8 mouse cellular contexts compared by ENCODE assay signal in the genomic region with DNA sequence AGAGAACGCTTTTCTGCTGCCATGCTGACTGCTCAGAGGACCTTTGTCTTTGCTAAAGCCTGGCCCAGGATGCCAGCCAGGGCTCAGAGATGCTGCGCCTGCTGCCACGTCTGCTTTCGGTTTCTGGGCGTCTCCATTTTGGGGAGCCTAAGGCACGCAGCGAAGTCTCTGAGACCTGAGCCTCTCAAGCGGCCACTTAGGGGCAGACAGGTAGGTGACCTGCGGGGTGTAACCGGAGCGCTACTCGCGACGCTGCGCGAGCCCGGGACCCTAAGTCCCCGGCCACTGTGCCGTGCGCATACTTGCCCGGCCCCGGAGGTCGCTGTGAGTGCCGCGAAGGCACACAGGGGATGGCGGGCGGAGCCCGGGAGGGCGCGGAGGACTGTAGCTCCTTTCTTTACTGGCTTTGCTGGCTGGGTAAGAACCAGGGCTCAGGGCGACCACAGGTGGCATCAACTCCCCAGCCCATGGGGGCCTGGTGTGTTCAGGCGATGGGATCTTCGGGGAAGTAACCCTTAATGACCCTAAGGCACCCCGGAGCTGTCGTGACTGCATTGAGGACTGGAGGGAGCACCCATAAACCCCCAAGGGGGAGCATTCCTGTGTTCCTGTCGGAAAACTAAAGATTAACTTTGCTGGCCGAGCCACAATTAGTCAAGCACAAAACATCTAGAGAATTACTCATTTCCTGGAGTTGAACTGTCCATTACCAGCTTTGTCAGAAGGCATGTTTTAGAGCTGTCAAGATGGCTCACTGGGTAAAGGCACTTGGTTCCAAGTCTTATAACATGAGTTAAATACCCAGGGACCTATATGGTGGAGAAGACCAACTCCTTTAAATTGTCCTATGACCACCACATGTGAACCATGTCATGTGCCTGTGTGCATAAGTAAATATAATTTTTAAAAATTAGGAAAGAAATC. TPM values are rescaled to one million over a fixed set of nuclear protein-coding genes. Genes with fewer than 3 reads are reported as not detected.
A peak's percentile ranks its signal among the peaks of the same experiment; 100 is the strongest.
DNase-seq lines count a peak whose midpoint lies in the region; ATAC-seq and TF ChIP-seq lines count a peak whose summit lies in the region.

No protein-coding gene starts in this region.

- DNase-seq in CH12.LX (ENCODE audit: extremely low read depth): peak; percentile 45
- peak; percentile 37 for DNase-seq in c-Kit-positive CD71-positive TER-119-positive erythroid progenitor cells, embryonic 14.5 days (ENCODE audit: low spot score)
- DNase-seq in heart, postnatal 0 days (ENCODE audit: low spot score): peak; percentile 38
- DNase-seq in kidney, postnatal 4 days: peak; percentile 74 to 82
- peak; percentile 84 for DNase-seq in lung, adult 2 months
- DNase-seq in testis, postnatal 14 days (ENCODE audit: low spot score): peak; percentile 41

- no peaks in the 10 kb centered on the region for H3K27me3 ChIP-seq in CH12.LX (replicated peaks)
- no peaks in the 10 kb centered on the region for H3K27me3 ChIP-seq in forebrain, embryonic 12.5 days
- no peaks in the 10 kb centered on the region for H3K27me3 ChIP-seq in heart, postnatal 0 days (ENCODE audit: control insufficient read depth, insufficient read depth, low read length)
- no peaks in the 10 kb centered on the region for H3K27me3 ChIP-seq in neural tube, embryonic 15.5 days (replicated peaks)

- peak; percentile 70 for TF ChIP-seq POLR2A in CH12.LX (IDR thresholded peaks at IDR 0.05; ENCODE audit: low read depth, low read length)
- peak; percentile 59; the same call in 1 of the 2 replicates for TF ChIP-seq POLR2A in lung, adult 2 months (IDR thresholded peaks at IDR 0.05; ENCODE audit: borderline replicate concordance, extremely low read depth, low read depth, low read length)

- H3K4me1 ChIP-seq in CH12.LX (ENCODE audit: control insufficient read depth in 1 of 2, insufficient read depth in 2 of 2): peaks cover 3% of the 10 kb centered on the region in 2 experiments; a peak in 2 of 4 replicates
- no peaks in the 10 kb centered on the region for H3K4me1 ChIP-seq in forebrain, embryonic 12.5 days
- H3K4me1 ChIP-seq in heart, postnatal 0 days (ENCODE audit: control insufficient read depth, insufficient read depth): no peaks in the 10 kb centered on the region
- H3K4me1 ChIP-seq in lung, adult 2 months (ENCODE audit: control insufficient read depth, insufficient read depth, low read length): peaks cover 5% of the 10 kb centered on the region
- no peaks in the 10 kb centered on the region for H3K4me1 ChIP-seq in neural tube, embryonic 15.5 days

- in situ Hi-C loops in CH12.LX (cut with MboI; ENCODE audit: low pct_ligation_motif_present, low pct_unique_long_range_greater_than_20kb, low sequenced_read_pairs): no loop called here

- TF ChIP-seq CTCF in CH12.LX (conservative IDR thresholded peaks at IDR 0.05 in 1 of 2, IDR thresholded peaks at IDR 0.05 in 1 of 2; ENCODE audit: low read depth in 2 of 2, low read length in 2 of 2): 0 out of 4 replicates have a peak, but pooled peaks of 1 of the 2 experiments have one; percentile 3
- TF ChIP-seq CTCF in heart, postnatal 0 days (IDR thresholded peaks at IDR 0.05; ENCODE audit: low read depth): no peak
- TF ChIP-seq CTCF in lung, adult 2 months (IDR thresholded peaks at IDR 0.05; ENCODE audit: insufficient read depth, low read length): no peak

- H3K9me3 ChIP-seq in CH12.LX (replicated peaks; ENCODE audit: low read length): no peaks in the 10 kb centered on the region
- no peaks in the 10 kb centered on the region for H3K9me3 ChIP-seq in forebrain, embryonic 12.5 days
- H3K9me3 ChIP-seq in heart, postnatal 0 days (replicated peaks; ENCODE audit: control insufficient read depth, low read length): no peaks in the 10 kb centered on the region
- H3K9me3 ChIP-seq in neural tube, embryonic 15.5 days (replicated peaks): no peaks in the 10 kb centered on the region

- peaks cover 4 to 5% of the 10 kb centered on the region in 2 experiments for H3K36me3 ChIP-seq in CH12.LX (replicated peaks in 1 of 2; ENCODE audit: control insufficient read depth in 1 of 2, insufficient read depth in 1 of 2, low read length in 1 of 2)
- H3K36me3 ChIP-seq in forebrain, embryonic 12.5 days (replicated peaks): no peaks in the 10 kb centered on the region
- H3K36me3 ChIP-seq in heart, postnatal 0 days (replicated peaks; ENCODE audit: control insufficient read depth, insufficient read depth, low read length): no peaks in the 10 kb centered on the region
- no peaks in the 10 kb centered on the region for H3K36me3 ChIP-seq in neural tube, embryonic 15.5 days

- 0 out of 2 replicates have a peak, but pooled peaks have one; percentile 12 for TF ChIP-seq EP300 in CH12.LX (IDR thresholded peaks at IDR 0.05; ENCODE audit: low read length)
- no peak for TF ChIP-seq EP300 in heart, postnatal 0 days (IDR thresholded peaks at IDR 0.05; ENCODE audit: low read depth)

- no peaks in the 10 kb centered on the region for H3K79me2 ChIP-seq in CH12.LX (replicated peaks; ENCODE audit: control insufficient read depth, extremely low read depth, insufficient read depth, poor library complexity, severe bottlenecking)

- peak overlapping the region; percentile 70 for H3K9ac ChIP-seq in CH12.LX (ENCODE audit: insufficient read depth, low read depth)
- H3K9ac ChIP-seq in forebrain, embryonic 12.5 days: peak overlapping the region; percentile 71
- H3K9ac ChIP-seq in heart, postnatal 0 days (replicated peaks; ENCODE audit: low read depth, low read length): peak overlapping the region; percentile 67
- peak overlapping the region; percentile 65 for H3K9ac ChIP-seq in neural tube, embryonic 15.5 days (replicated peaks)

- peak overlapping the region; percentile 61 to 67 (median 62) for H3K4me3 ChIP-seq in CH12.LX (replicated peaks in 1 of 3; ENCODE audit: low read depth in 2 of 3, low read length in 2 of 3, poor library complexity in 1 of 3)
- H3K4me3 ChIP-seq in forebrain, embryonic 12.5 days (replicated peaks): peak overlapping the region; percentile 57
- peak overlapping the region; percentile 72 for H3K4me3 ChIP-seq in heart, postnatal 0 days (ENCODE audit: low read depth, low read length)
- peak overlapping the region; percentile 86 for H3K4me3 ChIP-seq in lung, adult 2 months (replicated peaks; ENCODE audit: extremely low read depth, low read depth, low read length)
- peak overlapping the region; percentile 58 for H3K4me3 ChIP-seq in neural tube, embryonic 15.5 days (replicated peaks)

- no peak for TF ChIP-seq RAD21 in CH12.LX (IDR thresholded peaks at IDR 0.05; ENCODE audit: low read depth, low read length)

- peak overlapping the region; percentile 21; the same call in 1 of the 2 replicates for H3K27ac ChIP-seq in CH12.LX (ENCODE audit: insufficient read depth, low read depth)
- no peak overlapping the region for H3K27ac ChIP-seq in forebrain, embryonic 12.5 days
- H3K27ac ChIP-seq in heart, postnatal 0 days (ENCODE audit: low read depth): peak overlapping the region; percentile 46
- H3K27ac ChIP-seq in neural tube, embryonic 15.5 days (replicated peaks): no peak overlapping the region

- 2% methylated on average over 37 of the region's 37 CpGs for WGBS in forebrain, embryonic 12.5 days
- 1% methylated on average over 37 of the region's 37 CpGs for WGBS in heart, postnatal 0 days
- under 1% methylated on average over 37 of the region's 37 CpGs for WGBS in lung, adult 2 months
- under 1% methylated on average over 37 of the region's 37 CpGs for WGBS in neural tube, embryonic 15.5 days

- H3K4me2 ChIP-seq in CH12.LX (ENCODE audit: insufficient read depth, low read depth, poor library complexity, severe bottlenecking): peak overlapping the region; percentile 7
- peak overlapping the region; percentile 77 for H3K4me2 ChIP-seq in forebrain, embryonic 12.5 days
- H3K4me2 ChIP-seq in heart, postnatal 0 days (ENCODE audit: low read depth, low read length): peak overlapping the region; percentile 86
- H3K4me2 ChIP-seq in neural tube, embryonic 15.5 days: peak overlapping the region; percentile 78

- dilution Hi-C loops in CH12.LX (cut with MboI; ENCODE audit: extremely low pct_ligation_motif_present, extremely low pct_unique_long_range_greater_than_20kb, low sequenced_read_pairs): no loop called here

- ATAC-seq in forebrain, embryonic 12.5 days (ENCODE audit: low FRiP score): peak; percentile 79
- peak; percentile 63 for ATAC-seq in heart, postnatal 0 days (ENCODE audit: insufficient read depth, low read depth)
- peak; percentile 88 for ATAC-seq in neural tube, embryonic 15.5 days (ENCODE audit: low FRiP score)

TF ChIP-seq in CH12.LX, 34 proteins besides CTCF, POLR2A, EP300 and RAD21 (continues in another document):
- TF ChIP-seq TCF12 (IDR thresholded peaks at IDR 0.05; ENCODE audit: low read depth, low read length): peak; percentile 31; the same call in 1 of the 2 replicates
- no peak for TF ChIP-seq ZKSCAN1 (IDR thresholded peaks at IDR 0.05; ENCODE audit: borderline replicate concordance, low read depth, low read length)
- TF ChIP-seq ELF1 (IDR thresholded peaks at IDR 0.05; ENCODE audit: low read depth, low read length): 0 out of 2 replicates have a peak, but pooled peaks have one; percentile 9
- TF ChIP-seq RCOR1 (conservative IDR thresholded peaks at IDR 0.05; ENCODE audit: low read depth, low read length): no peak
- TF ChIP-seq IRF4 (IDR thresholded peaks at IDR 0.05; ENCODE audit: low read depth, low read length): peak; percentile 21; the same call in 1 of the 2 replicates
- no peak for TF ChIP-seq POLR2AphosphoS2 (IDR thresholded peaks at IDR 0.05; ENCODE audit: low read depth, low read length)
- peak; percentile 71 for TF ChIP-seq UBTF (IDR thresholded peaks at IDR 0.05; ENCODE audit: low read depth, low read length)

RNA-seq across cellular contexts. Expression of a gene that starts 43.0 kb away (rescaled TPM):
- total RNA-seq in CH12.LX (2012; rRNA removed): not detected in 2 replicates
- not detected in 2 replicates for total RNA-seq in CH12.LX (2014; rRNA removed)
- polyA plus RNA-seq in CH12.LX (2012; ENCODE audit: insufficient read length, low read depth): 0.22 and 0.33 TPM in 2 replicates
- not detected in 2 replicates for polyA plus RNA-seq in forebrain, embryonic 12.5 days (2016; fragmentation: Nextera tagmentation; extraction: Ambion mirVana)
- total RNA-seq in heart, postnatal 0 days (2014; rRNA removed; ENCODE audit: low replicate concordance): not detected in 2 replicates
- polyA plus RNA-seq in heart, postnatal 0 days (2015; fragmentation: Nextera tagmentation; extraction: Ambion mirVana): not detected in 2 replicates
- polyA plus RNA-seq in lung, adult 2 months (2012; rRNA removed): 0.11 and 0.14 TPM in 2 replicates
- polyA plus RNA-seq in neural tube, embryonic 15.5 days (2015; fragmentation: Nextera tagmentation; extraction: Ambion mirVana): not detected in 2 replicates

RNA-seq across cellular contexts. Expression of a gene that starts 58.6 kb away (rescaled TPM):
- total RNA-seq in CH12.LX (2012; rRNA removed): 46.8 and 49.2 TPM in 2 replicates
- total RNA-seq in CH12.LX (2014; rRNA removed): 81.1 and 82.0 TPM in 2 replicates
- 28.3 and 35.7 TPM in 2 replicates for polyA plus RNA-seq in CH12.LX (2012; ENCODE audit: insufficient read length, low read depth)
- 23.8 and 24.8 TPM in 2 replicates for polyA plus RNA-seq in forebrain, embryonic 12.5 days (2016; fragmentation: Nextera tagmentation; extraction: Ambion mirVana)
- total RNA-seq in heart, postnatal 0 days (2014; rRNA removed; ENCODE audit: low replicate concordance): 44.4 and 102 TPM in 2 replicates
- 49.8 and 53.6 TPM in 2 replicates for polyA plus RNA-seq in heart, postnatal 0 days (2015; fragmentation: Nextera tagmentation; extraction: Ambion mirVana)
- polyA plus RNA-seq in lung, adult 2 months (2012; rRNA removed): 49.3 and 63.2 TPM in 2 replicates
- 15.3 and 20.0 TPM in 2 replicates for polyA plus RNA-seq in neural tube, embryonic 15.5 days (2015; fragmentation: Nextera tagmentation; extraction: Ambion mirVana)

Comparison
In these comparisons a context has a peak if more than half of its experiments do, and no peak if none do; other contexts are left out.
1. H3K27ac ChIP-seq: peak in CH12.LX (single experiment) and heart, postnatal 0 days (single experiment); none in forebrain, embryonic 12.5 days (single experiment) and neural tube, embryonic 15.5 days (single experiment).
2. H3K4me2 ChIP-seq: peak in every context shown above with its lines; median percentile 86 in heart, postnatal 0 days; 78 in neural tube, embryonic 15.5 days; 77 in forebrain, embryonic 12.5 days; 7 in CH12.LX.
3. Peak in every context shown above with its lines, with median percentiles within 50 percentile points of each other: DNase-seq, H3K4me3 ChIP-seq, H3K9ac ChIP-seq and ATAC-seq.